Mouse (Mus musculus) layer of hippocampus, adult 2 months (tissue): ENCODE measurements around the gene Lyl1. TPM values are rescaled to one million over a fixed set of nuclear protein-coding genes. Genes with fewer than 3 reads are reported as not detected.
"Not testable (repeated sequence)": the region's sequence is repeated elsewhere in the genome, so short reads cannot be mapped to it uniquely, and the experiment has no call there.

Experiments
- DNase-seq, 2 experiments: peaks; one replicate each; pipeline ENCODE4 v3.0.0; 2022; ENCODE audit warnings: low spot score in 2 of 2
- H3K27ac ChIP-seq: fragments of 200-600 bp; 2 replicates; pipeline ENCODE4 v1.8.1; 2022
- H3K4me3 ChIP-seq: fragments of 200-600 bp; 2 replicates; pipeline ENCODE4 v1.8.1; 2022; ENCODE audit warnings: mild to moderate bottlenecking
- CTCF ChIP-seq: fragments of 200-600 bp; conservative IDR thresholded peaks from 2 replicates; pipeline ENCODE4 v1.8.1; 2022; ENCODE audit warnings: antibody characterized with exemption, mild to moderate bottlenecking, moderate library complexity
- total RNA-seq, 2 experiments: library from RNA; stranded (reverse); gene quantifications; 2 replicates each; pipeline ENCODE4 v1.2.3; 2021

Lyl1 gene
- total RNA-seq, 2 experiments from 2014 or later = 2.3 to 2.6 TPM

- no peak for TF ChIP-seq CTCF
- H3K27ac ChIP-seq = peak overlapping the region; percentile 89
- no peak for DNase-seq
- peak overlapping the region; percentile 85 for H3K4me3 ChIP-seq
Observed at GRCm38 (mm10) chr8:84661458-84661871, 39.8 kb upstream of the Lyl1 start.

GRCm38 (mm10) chr8:84661961-84662571, 39.2 kb upstream of the Lyl1 start:
- DNase-seq = no peak
- TF ChIP-seq CTCF = no peak
- H3K27ac ChIP-seq = peak overlapping the region; percentile 89
- H3K4me3 ChIP-seq = peak overlapping the region; percentile 85

- peak; percentile 34 for TF ChIP-seq CTCF
- peak within 1 kb of the TSS; percentile 85 for H3K4me3 ChIP-seq
Observed at GRCm38 (mm10) chr8:84662581-84663065, 38.6 kb upstream of the Lyl1 start, which contains the start of gene Ier2. Gene Ier2, minus strand, starts transcription at chr8:84662852.

GRCm38 (mm10) chr8:84663483-84664327, 37.6 kb upstream of the Lyl1 start:
- peak overlapping the region; percentile 85 for H3K4me3 ChIP-seq
- DNase-seq = peak; percentile 96 to 97
- H3K27ac ChIP-seq = peak overlapping the region; percentile 86
- TF ChIP-seq CTCF = no peak

More at GRCm38 (mm10) chr8:84662581-84663065, 38.6 kb upstream of the Lyl1 start, which contains the start of gene Ier2:
- H3K27ac ChIP-seq = peak within 1 kb of the TSS; percentile 89
- peak; percentile 89 to 93 for DNase-seq

- H3K4me3 ChIP-seq = peak overlapping the region; percentile 85
- peak; percentile 64 for TF ChIP-seq CTCF
- DNase-seq = peak; percentile 79 to 85
Observed at GRCm38 (mm10) chr8:84664566-84665384, 36.5 kb upstream of the Lyl1 start.

GRCm38 (mm10) chr8:84665385-84665893, 35.8 kb upstream of the Lyl1 start:
- no peak for DNase-seq
- Histone ChIP-seq H3K27ac (peak overlapping the region; percentile 86), H3K4me3 (peak overlapping the region; percentile 85)
- TF ChIP-seq CTCF = no peak

More at GRCm38 (mm10) chr8:84664566-84665384, 36.5 kb upstream of the Lyl1 start:
- peak overlapping the region; percentile 86 for H3K27ac ChIP-seq

- DNase-seq = no peak
- no peak for TF ChIP-seq CTCF
- Histone ChIP-seq H3K4me3 (no peak overlapping the region), H3K27ac (no peak overlapping the region)
Observed at GRCm38 (mm10) chr8:84668081-84668480, 33.2 kb upstream of the Lyl1 start.

GRCm38 (mm10) chr8:84668731-84669485, 32.3 kb upstream of the Lyl1 start:
- Histone ChIP-seq H3K27ac (no peak overlapping the region), H3K4me3 (no peak overlapping the region)
- 0 out of 2 replicates have a peak, but pooled peaks have one; percentile 12 for TF ChIP-seq CTCF
- DNase-seq = no peak

- not testable (repeated sequence) for H3K4me3 ChIP-seq, DNase-seq, H3K27ac ChIP-seq
Observed at GRCm38 (mm10) chr8:84670295-84671006, 30.8 kb upstream of the Lyl1 start.

- Histone ChIP-seq H3K4me3 (no peak overlapping the region), H3K27ac (no peak overlapping the region)
- no peak for TF ChIP-seq CTCF
- no peak for DNase-seq
Observed at GRCm38 (mm10) chr8:84677305-84677704, 24.0 kb upstream of the Lyl1 start.

GRCm38 (mm10) chr8:84681476-84681875, 19.8 kb upstream of the Lyl1 start:
- no peak for DNase-seq
- Histone ChIP-seq H3K4me3 (no peak overlapping the region), H3K27ac (no peak overlapping the region)
- TF ChIP-seq CTCF = no peak
